Mouse (Mus musculus) liver, adult 2 months (tissue): ENCODE data around the gene Wnt8b.

ENCODE experiments used
- CTCF ChIP-seq: fragments of 200-500 bp; IDR thresholded peaks from 2 replicates; pipeline ENCODE4 v1.5.1; 2011; ENCODE audit warnings: low read depth, low read length, control low read depth
- POLR2A ChIP-seq: fragments of 200-500 bp; IDR thresholded peaks from 2 replicates; pipeline ENCODE4 v1.6.1; 2011; ENCODE audit warnings: low read length, control low read depth; ENCODE audit not compliant: insufficient read depth; ENCODE audit errors: extremely low read depth

DNA sequence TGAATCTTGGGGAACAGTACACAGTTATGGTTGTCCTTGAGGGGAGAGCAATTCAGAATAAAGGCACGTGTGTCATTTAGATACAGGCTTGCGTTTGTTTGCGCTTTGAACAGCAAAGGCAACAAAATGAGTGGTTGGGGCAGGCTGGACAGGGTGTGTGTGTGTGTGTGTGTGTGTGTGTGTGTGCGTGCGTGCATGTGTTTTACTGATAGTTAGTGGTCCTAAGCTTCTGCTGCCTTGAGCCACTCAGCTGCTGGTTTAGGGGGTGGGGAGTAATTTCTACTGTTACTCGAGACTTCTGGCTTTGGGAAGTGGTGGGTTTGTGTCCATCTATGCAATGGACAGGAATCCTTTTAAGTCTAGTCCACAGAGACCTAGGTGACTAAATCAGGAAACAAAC, 5.7 kb downstream of the Wnt8b start:
- TF ChIP-seq POLR2A (no peak), CTCF (no peak)
